Mouse (Mus musculus): ENCODE data around the gene Ralgps1. TPM values are rescaled to one million over a fixed set of nuclear protein-coding genes. Genes with fewer than 3 reads are reported as not detected.

The Ralgps1 gene
- polyA plus RNA-seq, 2 experiments, result 3.5 to 5.4 TPM

- no peaks in the 10 kb centered on the region for H3K9me3 ChIP-seq (ENCODE audit: control insufficient read depth, low read length)
- H3K27me3 ChIP-seq (ENCODE audit: control insufficient read depth, insufficient read depth, low read length), result no peaks in the 10 kb centered on the region
- no peak overlapping the region for H3K4me3 ChIP-seq (replicated peaks; ENCODE audit: low read length)
- no peak for TF ChIP-seq POLR2A (IDR thresholded peaks at IDR 0.05; ENCODE audit: borderline replicate concordance, extremely low read depth, insufficient read depth, insufficient read length)
- no peak overlapping the region for H3K27ac ChIP-seq (replicated peaks; ENCODE audit: low read depth, low read length)
- no peak overlapping the region for H3K9ac ChIP-seq (ENCODE audit: low read depth, low read length, severe bottlenecking)
- H3K4me1 ChIP-seq (ENCODE audit: control insufficient read depth, insufficient read depth, low read length), result peaks cover 34% of the 10 kb centered on the region
- DNase-seq (ENCODE audit: low spot score) (no peak), ATAC-seq (ENCODE audit: low FRiP score, low read depth) (no peak)
- no peak overlapping the region for H3K4me2 ChIP-seq (replicated peaks; ENCODE audit: low read depth, low read length, severe bottlenecking)
- no peaks in the 10 kb centered on the region for H3K36me3 ChIP-seq (ENCODE audit: control insufficient read depth, insufficient read depth, low read length)
- 66% methylated on average over 12 of the region's 12 CpGs for WGBS
Observed at GRCm38 (mm10) chr2:33177443-33178242, 193.6 kb downstream of the Ralgps1 start.

GRCm38 (mm10) chr2:33176921-33177320 lies 194.4 kb downstream of the Ralgps1 start:
- Histone ChIP-seq H3K36me3 (ENCODE audit: control insufficient read depth, insufficient read depth, low read length) (no peaks in the 10 kb centered on the region), H3K27ac (replicated peaks; ENCODE audit: low read depth, low read length) (no peak overlapping the region), H3K4me3 (replicated peaks; ENCODE audit: low read length) (no peak overlapping the region), H3K27me3 (ENCODE audit: control insufficient read depth, insufficient read depth, low read length) (no peaks in the 10 kb centered on the region), H3K4me1 (ENCODE audit: control insufficient read depth, insufficient read depth, low read length) (peaks cover 34% of the 10 kb centered on the region), H3K9ac (ENCODE audit: low read depth, low read length, severe bottlenecking) (no peak overlapping the region; the same call in 1 of the 2 replicates), H3K9me3 (ENCODE audit: control insufficient read depth, low read length) (no peaks in the 10 kb centered on the region), H3K4me2 (replicated peaks; ENCODE audit: low read depth, low read length, severe bottlenecking) (no peak overlapping the region)
- WGBS, result 51% methylated on average over 2 of the region's 2 CpGs
- DNase-seq (ENCODE audit: low spot score), result no peak
- ATAC-seq (ENCODE audit: low FRiP score, low read depth), result no peak
- TF ChIP-seq POLR2A (IDR thresholded peaks at IDR 0.05; ENCODE audit: borderline replicate concordance, extremely low read depth, insufficient read depth, insufficient read length), result no peak

GRCm38 (mm10) chr2:33176516-33176915 lies 194.8 kb downstream of the Ralgps1 start:
- Histone ChIP-seq H3K4me1 (ENCODE audit: control insufficient read depth, insufficient read depth, low read length) (peaks cover 34% of the 10 kb centered on the region), H3K27me3 (ENCODE audit: control insufficient read depth, insufficient read depth, low read length) (no peaks in the 10 kb centered on the region), H3K36me3 (ENCODE audit: control insufficient read depth, insufficient read depth, low read length) (no peaks in the 10 kb centered on the region), H3K4me3 (replicated peaks; ENCODE audit: low read length) (no peak overlapping the region), H3K27ac (replicated peaks; ENCODE audit: low read depth, low read length) (no peak overlapping the region), H3K9me3 (ENCODE audit: control insufficient read depth, low read length) (no peaks in the 10 kb centered on the region), H3K9ac (ENCODE audit: low read depth, low read length, severe bottlenecking) (no peak overlapping the region), H3K4me2 (replicated peaks; ENCODE audit: low read depth, low read length, severe bottlenecking) (no peak overlapping the region)
- 65% methylated on average over 7 of the region's 7 CpGs for WGBS
- no peak for ATAC-seq (ENCODE audit: low FRiP score, low read depth)
- DNase-seq (ENCODE audit: low spot score), result no peak
- no peak for TF ChIP-seq POLR2A (IDR thresholded peaks at IDR 0.05; ENCODE audit: borderline replicate concordance, extremely low read depth, insufficient read depth, insufficient read length)

- no peak for TF ChIP-seq POLR2A (IDR thresholded peaks at IDR 0.05; ENCODE audit: borderline replicate concordance, extremely low read depth, insufficient read depth, insufficient read length)
- Histone ChIP-seq H3K27ac (replicated peaks; ENCODE audit: low read depth, low read length) (no peak overlapping the region), H3K4me3 (replicated peaks; ENCODE audit: low read length) (no peak overlapping the region), H3K9me3 (ENCODE audit: control insufficient read depth, low read length) (no peaks in the 10 kb centered on the region), H3K27me3 (ENCODE audit: control insufficient read depth, insufficient read depth, low read length) (no peaks in the 10 kb centered on the region), H3K9ac (ENCODE audit: low read depth, low read length, severe bottlenecking) (no peak overlapping the region), H3K4me1 (ENCODE audit: control insufficient read depth, insufficient read depth, low read length) (peaks cover 21% of the 10 kb centered on the region), H3K4me2 (replicated peaks; ENCODE audit: low read depth, low read length, severe bottlenecking) (no peak overlapping the region), H3K36me3 (ENCODE audit: control insufficient read depth, insufficient read depth, low read length) (no peaks in the 10 kb centered on the region)
- no peak for DNase-seq (ENCODE audit: low spot score)
- ATAC-seq (ENCODE audit: low FRiP score, low read depth), result no peak
- WGBS, result 89% methylated on average over 7 of the region's 7 CpGs
Observed at GRCm38 (mm10) chr2:33173686-33174085, 197.6 kb downstream of the Ralgps1 start.

- Histone ChIP-seq H3K4me1 (ENCODE audit: control insufficient read depth, insufficient read depth, low read length) (peaks cover 15% of the 10 kb centered on the region), H3K27me3 (ENCODE audit: control insufficient read depth, insufficient read depth, low read length) (no peaks in the 10 kb centered on the region), H3K9ac (ENCODE audit: low read depth, low read length, severe bottlenecking) (no peak overlapping the region), H3K27ac (replicated peaks; ENCODE audit: low read depth, low read length) (no peak overlapping the region), H3K4me3 (replicated peaks; ENCODE audit: low read length) (no peak overlapping the region), H3K4me2 (replicated peaks; ENCODE audit: low read depth, low read length, severe bottlenecking) (no peak overlapping the region), H3K36me3 (ENCODE audit: control insufficient read depth, insufficient read depth, low read length) (no peaks in the 10 kb centered on the region), H3K9me3 (ENCODE audit: control insufficient read depth, low read length) (no peaks in the 10 kb centered on the region)
- no peak for DNase-seq (ENCODE audit: low spot score)
- 65% methylated on average over 10 of the region's 10 CpGs for WGBS
- no peak for ATAC-seq (ENCODE audit: low FRiP score, low read depth)
- TF ChIP-seq POLR2A (IDR thresholded peaks at IDR 0.05; ENCODE audit: borderline replicate concordance, extremely low read depth, insufficient read depth, insufficient read length), result no peak
Observed at GRCm38 (mm10) chr2:33173126-33173525, 198.2 kb downstream of the Ralgps1 start.

All from limb, embryonic 14.5 days (tissue).